Mouse (Mus musculus): ENCODE measurements around the gene AC131692.1. TPM values are rescaled to one million over a fixed set of nuclear protein-coding genes. Genes with fewer than 3 reads are reported as not detected.

Gene AC131692.1
- not detected in 2 replicates for polyA plus RNA-seq (2015; fragmentation: Nextera tagmentation; extraction: Ambion mirVana)

GRCm38 (mm10) chr19:6094119-6094518 is at the start of gene AC131692.1:
Gene AC131692.1 (plus strand): TSS chr19:6094419.
- no peak within 1 kb of the TSS for H3K4me3 ChIP-seq
- 90% methylated on average over 7 of the region's 7 CpGs for WGBS
- H3K27me3 ChIP-seq (replicated peaks), result no peaks in the 10 kb centered on the region
- H3K4me1 ChIP-seq, result no peaks in the 10 kb centered on the region
- H3K27ac ChIP-seq, result no peak within 1 kb of the TSS
- no peaks in the 10 kb centered on the region for H3K9me3 ChIP-seq
- no peak for ATAC-seq (replicated peaks)
- H3K36me3 ChIP-seq (replicated peaks), result no peaks in the 10 kb centered on the region
- no peak within 1 kb of the TSS for H3K4me2 ChIP-seq
- H3K9ac ChIP-seq, result no peak within 1 kb of the TSS

- Histone ChIP-seq H3K9ac (peak overlapping the region; percentile 76), H3K27ac (peak overlapping the region; percentile 99), H3K4me1 (peaks cover 31% of the 10 kb centered on the region), H3K27me3 (replicated peaks) (no peaks in the 10 kb centered on the region), H3K36me3 (replicated peaks) (peaks cover 24% of the 10 kb centered on the region), H3K9me3 (no peaks in the 10 kb centered on the region), H3K4me2 (peak overlapping the region; percentile 84), H3K4me3 (peak overlapping the region; percentile 94)
- peak; percentile 62 for ATAC-seq (replicated peaks)
- 20% methylated on average over 20 of the region's 20 CpGs for WGBS
Observed at GRCm38 (mm10) chr19:6045366-6046293, 48.6 kb upstream of the AC131692.1 start.

- under 1% methylated on average over 65 of the region's 65 CpGs for WGBS
Observed at GRCm38 (mm10) chr19:6046294-6047153, 47.7 kb upstream of the AC131692.1 start, which contains the start of gene Syvn1. Gene Syvn1 (plus strand): TSS chr19:6046576.

GRCm38 (mm10) chr19:6047154-6047898 is 46.9 kb upstream of the AC131692.1 start:
- Histone ChIP-seq H3K27me3 (replicated peaks) (no peaks in the 10 kb centered on the region), H3K9ac (peak overlapping the region; percentile 79), H3K4me3 (peak overlapping the region; percentile 94), H3K27ac (peak overlapping the region; percentile 99), H3K4me1 (peaks cover 31% of the 10 kb centered on the region), H3K4me2 (peak overlapping the region; percentile 84), H3K36me3 (replicated peaks) (peaks cover 41% of the 10 kb centered on the region), H3K9me3 (no peaks in the 10 kb centered on the region)
- 2% methylated on average over 37 of the region's 44 CpGs for WGBS
- peak; percentile 12; the same call in 1 of the 2 replicates for ATAC-seq (replicated peaks)

More at GRCm38 (mm10) chr19:6046294-6047153, 47.7 kb upstream of the AC131692.1 start, which contains the start of gene Syvn1:
- peak; percentile 94 for ATAC-seq (replicated peaks)
- H3K27ac ChIP-seq, result peak within 1 kb of the TSS; percentile 99
- H3K27me3 ChIP-seq (replicated peaks), result no peaks in the 10 kb centered on the region
- H3K4me2 ChIP-seq, result peak within 1 kb of the TSS; percentile 84
- peaks cover 31% of the 10 kb centered on the region for H3K4me1 ChIP-seq
- H3K36me3 ChIP-seq (replicated peaks), result peaks cover 33% of the 10 kb centered on the region
- H3K4me3 ChIP-seq, result peak within 1 kb of the TSS; percentile 94
- no peaks in the 10 kb centered on the region for H3K9me3 ChIP-seq
- H3K9ac ChIP-seq, result peak within 1 kb of the TSS; percentile 79

- Histone ChIP-seq H3K4me2 (peak overlapping the region; percentile 84), H3K27ac (no peak overlapping the region), H3K4me1 (peaks cover 31% of the 10 kb centered on the region), H3K36me3 (replicated peaks) (peaks cover 46% of the 10 kb centered on the region), H3K9me3 (no peaks in the 10 kb centered on the region), H3K9ac (peak overlapping the region; percentile 79), H3K4me3 (peak overlapping the region; percentile 94), H3K27me3 (replicated peaks) (no peaks in the 10 kb centered on the region)
- ATAC-seq (replicated peaks), result no peak
- 89% methylated on average over 8 of the region's 8 CpGs for WGBS
Observed at GRCm38 (mm10) chr19:6047899-6048166, 46.4 kb upstream of the AC131692.1 start.

- no peak for ATAC-seq (replicated peaks)
- H3K4me1 ChIP-seq, result peaks cover 31% of the 10 kb centered on the region
- H3K27ac ChIP-seq, result no peak overlapping the region
- H3K36me3 ChIP-seq (replicated peaks), result peaks cover 56% of the 10 kb centered on the region
- WGBS, result 93% methylated on average over 11 of the region's 11 CpGs
- H3K9ac ChIP-seq, result no peak overlapping the region
- H3K27me3 ChIP-seq (replicated peaks), result no peaks in the 10 kb centered on the region
- no peak overlapping the region for H3K4me3 ChIP-seq
- no peak overlapping the region for H3K4me2 ChIP-seq
- no peaks in the 10 kb centered on the region for H3K9me3 ChIP-seq
Observed at GRCm38 (mm10) chr19:6048681-6049410, 45.4 kb upstream of the AC131692.1 start.

- H3K27ac ChIP-seq, result no peak overlapping the region
- no peak for ATAC-seq (replicated peaks)
- peaks cover 31% of the 10 kb centered on the region for H3K4me1 ChIP-seq
- H3K4me3 ChIP-seq, result no peak overlapping the region
- peaks cover 64% of the 10 kb centered on the region for H3K36me3 ChIP-seq (replicated peaks)
- no peak overlapping the region for H3K4me2 ChIP-seq
- H3K9ac ChIP-seq, result no peak overlapping the region
- no peaks in the 10 kb centered on the region for H3K27me3 ChIP-seq (replicated peaks)
- WGBS, result 90% methylated on average over 7 of the region's 7 CpGs
- no peaks in the 10 kb centered on the region for H3K9me3 ChIP-seq
Observed at GRCm38 (mm10) chr19:6052516-6052915, 41.7 kb upstream of the AC131692.1 start.

- no peaks in the 10 kb centered on the region for H3K9me3 ChIP-seq
- no peak overlapping the region for H3K9ac ChIP-seq
- no peaks in the 10 kb centered on the region for H3K27me3 ChIP-seq (replicated peaks)
- WGBS, result 88% methylated on average over 5 of the region's 5 CpGs
- no peak overlapping the region for H3K4me3 ChIP-seq
- H3K4me2 ChIP-seq, result no peak overlapping the region
- ATAC-seq (replicated peaks), result no peak
- peaks cover 53% of the 10 kb centered on the region for H3K36me3 ChIP-seq (replicated peaks)
- peaks cover 22% of the 10 kb centered on the region for H3K4me1 ChIP-seq
- H3K27ac ChIP-seq, result no peak overlapping the region
Observed at GRCm38 (mm10) chr19:6054296-6054695, 39.9 kb upstream of the AC131692.1 start.

GRCm38 (mm10) chr19:6056696-6057095 is 37.5 kb upstream of the AC131692.1 start:
- H3K9ac ChIP-seq, result peak overlapping the region; percentile 81; the same call in 1 of the 2 replicates
- H3K27me3 ChIP-seq (replicated peaks), result no peaks in the 10 kb centered on the region
- no peaks in the 10 kb centered on the region for H3K9me3 ChIP-seq
- peak overlapping the region; percentile 82 for H3K4me2 ChIP-seq
- no peak for ATAC-seq (replicated peaks)
- peak overlapping the region; percentile 66 for H3K4me3 ChIP-seq
- no peak overlapping the region for H3K27ac ChIP-seq
- 56% methylated on average over 4 of the region's 4 CpGs for WGBS
- peaks cover 28% of the 10 kb centered on the region for H3K4me1 ChIP-seq
- peaks cover 29% of the 10 kb centered on the region for H3K36me3 ChIP-seq (replicated peaks)

GRCm38 (mm10) chr19:6057313-6058096 is 36.7 kb upstream of the AC131692.1 start, which contains the start of the genes Mrpl49 and Fau:
Gene Mrpl49 (minus strand): TSS chr19:6057785.
Gene Fau (plus strand): TSS chr19:6057844.
- ATAC-seq (replicated peaks), result peak; percentile 87
- under 1% methylated on average over 63 of the region's 63 CpGs for WGBS

More at GRCm38 (mm10) chr19:6057313-6058096, 36.7 kb upstream of the AC131692.1 start, which contains the start of the genes Mrpl49 and Fau:
- Histone ChIP-seq H3K4me3 (peak within 1 kb of the TSS; percentile 66), H3K4me2 (peak within 1 kb of the TSS; percentile 82), H3K27me3 (replicated peaks) (no peaks in the 10 kb centered on the region), H3K9me3 (no peaks in the 10 kb centered on the region), H3K4me1 (peaks cover 37% of the 10 kb centered on the region), H3K36me3 (replicated peaks) (peaks cover 21% of the 10 kb centered on the region), H3K27ac (peak within 1 kb of the TSS; percentile 80), H3K9ac (peak within 1 kb of the TSS; percentile 81)

All from midbrain, embryonic 15.5 days (tissue).